Mouse (Mus musculus) MEL (cell line): ENCODE measurements around the gene Pabpn1l. TPM values are rescaled to one million over a fixed set of nuclear protein-coding genes. Genes with fewer than 3 reads are reported as not detected.
"Not testable (repeated sequence)": the region's sequence is repeated elsewhere in the genome, so short reads cannot be mapped to it uniquely, and the experiment has no call there.

Source experiments
- DNase-seq: peaks from one replicate; pipeline ENCODE4 v3.0.0; 2011; ENCODE audit warnings: low read depth, low spot score
- H3K27ac ChIP-seq: 2 replicates; pipeline ENCODE4 v1.5.1; 2012; ENCODE audit warnings: low read depth, mild to moderate bottlenecking, control low read depth, low read length, moderate library complexity; ENCODE audit not compliant: control insufficient read depth
- H3K27me3 ChIP-seq, 2 experiments: fragments of 150-350 bp in 1 of 2; sonication (generic) in 1 of 2; 2 replicates each; pipeline ENCODE4 v1.6.1; 2012; ENCODE audit warnings: low read length in 2 of 2, mild to moderate bottlenecking in 2 of 2, improper control_type of control experiment in 1 of 2, moderate library complexity in 1 of 2; ENCODE audit not compliant: insufficient read depth in 2 of 2, control insufficient read depth in 1 of 2
- H3K36me3 ChIP-seq, 2 experiments: 2 replicates each; pipeline ENCODE4 v1.6.1; 2012 to 2014; ENCODE audit warnings: low read length in 2 of 2, improper control_type of control experiment in 1 of 2, inconsistent platforms in 1 of 2, mild to moderate bottlenecking in 1 of 2; ENCODE audit not compliant: insufficient read depth in 2 of 2, control insufficient read depth in 1 of 2
- H3K4me1 ChIP-seq, 2 experiments: fragments of 150-350 bp in 1 of 2; sonication (generic) in 1 of 2; 2 replicates each; pipeline ENCODE4 v1.6.1; 2012; ENCODE audit warnings: low read length in 2 of 2, improper control_type of control experiment in 1 of 2, mild to moderate bottlenecking in 1 of 2; ENCODE audit not compliant: insufficient read depth in 2 of 2, control insufficient read depth in 1 of 2
- H3K4me3 ChIP-seq, 2 experiments: fragments of 150-350 bp in 1 of 2; sonication (generic) in 1 of 2; 2 replicates each; pipeline ENCODE4 v1.5.1; 2012; ENCODE audit warnings: low read depth in 2 of 2, low read length in 2 of 2, mild to moderate bottlenecking in 2 of 2, moderate library complexity in 2 of 2, control low read depth in 1 of 2, improper control_type of control experiment in 1 of 2; ENCODE audit not compliant: control insufficient read depth in 1 of 2, insufficient read depth in 1 of 2
- H3K79me2 ChIP-seq: 2 replicates; pipeline ENCODE4 v1.6.1; 2012; ENCODE audit warnings: mild to moderate bottlenecking, low read length, moderate library complexity; ENCODE audit not compliant: control insufficient read depth, poor library complexity, insufficient read depth
- H3K9ac ChIP-seq: 2 replicates; pipeline ENCODE4 v1.6.1; 2012; ENCODE audit warnings: low read depth, mild to moderate bottlenecking, control low read depth, low read length, moderate library complexity; ENCODE audit not compliant: control insufficient read depth, poor library complexity, severe bottlenecking
- H3K9me3 ChIP-seq: fragments of 150-350 bp; sonication (generic); replicated peaks from 2 replicates; pipeline ENCODE4 v1.6.1; 2012; ENCODE audit warnings: mild to moderate bottlenecking, low read length, improper control_type of control experiment, moderate library complexity; ENCODE audit not compliant: insufficient read depth
- CHD1 ChIP-seq: IDR thresholded peaks from 2 replicates; pipeline ENCODE4 v1.6.1; 2012; ENCODE audit warnings: low read depth, mild to moderate bottlenecking, inconsistent platforms, low read length, improper control_type of control experiment
- E2F4 ChIP-seq: IDR thresholded peaks from 2 replicates; pipeline ENCODE4 v1.6.1; 2011; ENCODE audit warnings: low read depth, low read length, improper control_type of control experiment, borderline replicate concordance
- GABPA ChIP-seq: IDR thresholded peaks from 2 replicates; pipeline ENCODE4 v1.6.1; 2012; ENCODE audit warnings: low read depth, mild to moderate bottlenecking, inconsistent platforms, low read length, improper control_type of control experiment, moderate library complexity
- JUND ChIP-seq: IDR thresholded peaks from 2 replicates; pipeline ENCODE4 v1.6.1; 2011; ENCODE audit warnings: low read depth, mild to moderate bottlenecking, improper control_type of control experiment, low read length
- MAX ChIP-seq: IDR thresholded peaks from 2 replicates; pipeline ENCODE4 v1.6.1; 2011; ENCODE audit warnings: low read length, improper control_type of control experiment
- MEF2A ChIP-seq: IDR thresholded peaks from 2 replicates; pipeline ENCODE4 v1.6.1; 2014; ENCODE audit warnings: low read depth, mild to moderate bottlenecking, inconsistent platforms, low read length, improper control_type of control experiment; ENCODE audit not compliant: poor library complexity, insufficient replicate concordance, severe bottlenecking; ENCODE audit errors: extremely low read depth
- MXI1 ChIP-seq: IDR thresholded peaks from 2 replicates; pipeline ENCODE4 v1.6.1; 2011; ENCODE audit warnings: mild to moderate bottlenecking, low read depth, low read length, improper control_type of control experiment
- MYC ChIP-seq: IDR thresholded peaks from 2 replicates; pipeline ENCODE4 v1.6.1; 2011; ENCODE audit warnings: low read depth, mild to moderate bottlenecking, low read length, improper control_type of control experiment, moderate library complexity
- NRF1 ChIP-seq: IDR thresholded peaks from 2 replicates; pipeline ENCODE4 v1.6.1; 2014; ENCODE audit warnings: low read depth, mild to moderate bottlenecking, inconsistent platforms, low read length, improper control_type of control experiment, moderate library complexity; ENCODE audit not compliant: poor library complexity, insufficient read depth, severe bottlenecking
- RAD21 ChIP-seq: IDR thresholded peaks from 2 replicates; pipeline ENCODE4 v1.6.1; 2011; ENCODE audit warnings: mild to moderate bottlenecking, low read depth, low read length, improper control_type of control experiment
- SIN3A ChIP-seq: IDR thresholded peaks from 2 replicates; pipeline ENCODE4 v1.6.1; 2012; ENCODE audit warnings: low read length, improper control_type of control experiment, inconsistent platforms
- SMC3 ChIP-seq: IDR thresholded peaks from 2 replicates; pipeline ENCODE4 v1.6.1; 2011; ENCODE audit warnings: low read depth, low read length, improper control_type of control experiment
- UBTF ChIP-seq: IDR thresholded peaks from 2 replicates; pipeline ENCODE4 v1.6.1; 2012; ENCODE audit warnings: low read depth, mild to moderate bottlenecking, inconsistent platforms, low read length, improper control_type of control experiment, moderate library complexity, borderline replicate concordance; ENCODE audit not compliant: insufficient read depth
- ZKSCAN1 ChIP-seq: IDR thresholded peaks from 2 replicates; pipeline ENCODE4 v1.6.1; 2012; ENCODE audit warnings: low read depth, mild to moderate bottlenecking, inconsistent platforms, low read length, improper control_type of control experiment, moderate library complexity
- ZMIZ1 ChIP-seq: IDR thresholded peaks from 2 replicates; pipeline ENCODE4 v1.6.1; 2012; ENCODE audit warnings: low read depth, mild to moderate bottlenecking, inconsistent platforms, low read length, improper control_type of control experiment, moderate library complexity
- ZNF384 ChIP-seq: IDR thresholded peaks from 2 replicates; pipeline ENCODE4 v1.6.1; 2012; ENCODE audit warnings: low read depth, mild to moderate bottlenecking, inconsistent platforms, low read length, improper control_type of control experiment
- polyA plus RNA-seq, 2 experiments: library from polyadenylated mRNA; stranded (reverse) in 1 of 2; unstranded in 1 of 2; fragments of >175 nt in 1 of 2; fragments of >200 nt in 1 of 2; gene quantifications; 2 replicates each; pipeline versions ENCODE4 v1.2.1 to v1.2.4; 2012; ENCODE audit warnings: low replicate concordance in 2 of 2, low read depth in 1 of 2; ENCODE audit not compliant: insufficient read length in 2 of 2, insufficient read depth in 1 of 2, missing spikeins in 1 of 2
- total RNA-seq: library from RNA; depleted of rRNA; stranded (reverse); fragments of 300-350 nt; gene quantifications from 2 replicates; pipeline ENCODE4 v1.2.3, GENCODE M21; 2012

The Pabpn1l gene
- total and polyA plus RNA-seq, 3 experiments, result 0.15 TPM; not detected in 2

DNA sequence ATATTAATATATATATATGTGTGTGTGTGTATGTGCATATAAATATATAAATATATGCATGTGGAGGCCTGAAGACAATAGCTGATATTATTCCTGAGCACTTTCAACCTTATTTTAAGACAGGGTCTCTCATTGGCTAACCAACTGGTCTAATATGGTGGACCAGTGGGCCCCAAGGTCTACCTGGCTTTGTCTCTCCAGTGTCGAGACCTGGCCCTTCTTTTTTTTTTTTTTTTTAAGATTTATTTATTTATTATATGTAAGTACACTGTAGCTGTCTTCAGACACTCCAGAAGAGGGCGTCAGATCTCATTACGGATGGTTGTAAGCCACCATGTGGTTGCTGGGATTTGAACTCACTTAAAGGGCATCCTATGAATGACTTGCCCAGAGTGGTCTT is 9.6 kb upstream of the Pabpn1l start:
- H3K79me2 ChIP-seq, H3K4me3 ChIP-seq, H3K9ac ChIP-seq, H3K27ac ChIP-seq, H3K9me3 ChIP-seq, DNase-seq, H3K27me3 ChIP-seq: not testable (repeated sequence)
- peaks cover 9 to 15% of the 10 kb centered on the region in 2 experiments; a peak in 3 of 4 replicates for H3K36me3 ChIP-seq
- peaks cover 0 to 17% of the 10 kb centered on the region in 2 experiments; a peak in 2 of 4 replicates for H3K4me1 ChIP-seq
- TF ChIP-seq SMC3, result peak; percentile 15; the same call in 1 of the 2 replicates
- peak; percentile 71 for TF ChIP-seq ZNF384

GRCm38 (mm10) chr8:122630696-122631095 is 8.2 kb upstream of the Pabpn1l start:
- no peaks in the 10 kb centered on the region for H3K79me2 ChIP-seq
- no peak overlapping the region for H3K9ac ChIP-seq
- no peak overlapping the region for H3K27ac ChIP-seq
- TF ChIP-seq E2F4, result no peak
- TF ChIP-seq MXI1, result no peak
- TF ChIP-seq CHD1, result no peak
- no peak for TF ChIP-seq JUND
- TF ChIP-seq NRF1, result no peak
- TF ChIP-seq ZNF384, result no peak
- H3K27me3 ChIP-seq, result no peaks in the 10 kb centered on the region
- no peak for DNase-seq
- H3K9me3 ChIP-seq, result no peaks in the 10 kb centered on the region
- no peak overlapping the region for H3K4me3 ChIP-seq
- peaks cover 0 to 2% of the 10 kb centered on the region in 2 experiments; a peak in 1 of 4 replicates for H3K4me1 ChIP-seq
- peaks cover 0 to 12% of the 10 kb centered on the region in 2 experiments; a peak in 1 of 4 replicates for H3K36me3 ChIP-seq

DNA sequence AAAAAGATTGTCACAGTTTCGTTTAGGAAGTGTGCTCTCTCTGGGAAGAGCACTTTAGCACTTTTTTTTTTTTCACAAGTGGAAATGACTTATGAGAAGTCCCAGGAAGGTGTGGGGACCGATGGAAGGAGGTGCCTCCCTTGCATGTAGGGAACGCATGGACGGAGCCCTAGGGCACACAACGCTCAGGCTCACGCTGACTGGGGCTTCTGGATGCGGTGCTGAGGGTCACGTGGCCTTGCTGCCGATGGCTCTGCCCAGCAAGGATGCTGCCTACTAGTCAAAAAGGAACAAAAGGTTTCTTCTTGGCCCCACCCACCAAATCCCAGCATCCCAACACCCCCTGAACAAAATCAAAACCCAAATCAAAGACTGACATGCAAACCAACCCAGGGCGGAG is 6.8 kb upstream of the Pabpn1l start:
- Histone ChIP-seq H3K79me2 (no peaks in the 10 kb centered on the region), H3K36me3 (peaks cover 0 to 9% of the 10 kb centered on the region in 2 experiments; a peak in 1 of 4 replicates), H3K4me1 (no peaks in the 10 kb centered on the region), H3K9me3 (no peaks in the 10 kb centered on the region), H3K27ac (no peak overlapping the region), H3K9ac (no peak overlapping the region), H3K4me3 (no peak overlapping the region), H3K27me3 (no peaks in the 10 kb centered on the region)
- TF ChIP-seq ZMIZ1 (no peak), NRF1 (no peak), UBTF (no peak), ZKSCAN1 (no peak), GABPA (no peak), SMC3 (no peak), RAD21 (no peak), MYC (no peak), MAX (no peak), MEF2A (no peak), SIN3A (no peak)
- no peak for DNase-seq
